Mouse (Mus musculus) C2C12 (cell line): Measurements from ENCODE around the gene Wnt5a. TPM values are rescaled to one million over a fixed set of nuclear protein-coding genes. Genes with fewer than 3 reads are reported as not detected.

Experiments used
- H3K27me3 ChIP-seq: one replicate; pipeline ENCODE4 v1.6.1; 2011; ENCODE audit not compliant: control insufficient read depth, insufficient read depth, insufficient read length
- H3K36me3 ChIP-seq: one replicate; pipeline ENCODE4 v1.6.1; 2011; ENCODE audit not compliant: control insufficient read depth, insufficient read depth
- H3K4me3 ChIP-seq: one replicate; pipeline ENCODE4 v1.5.1; 2011; ENCODE audit warnings: mild to moderate bottlenecking, control low read depth; ENCODE audit not compliant: poor library complexity, insufficient read depth, severe bottlenecking
- H3K79me2 ChIP-seq: one replicate; pipeline ENCODE4 v1.6.1; 2011; ENCODE audit not compliant: control insufficient read depth, insufficient read depth
- H3K79me3 ChIP-seq: one replicate; pipeline ENCODE4 v1.6.1; 2011; ENCODE audit warnings: low read depth, control low read depth
- H3ac ChIP-seq: one replicate; pipeline ENCODE3; 2011; ENCODE audit warnings: low read depth; ENCODE audit not compliant: control insufficient read depth, insufficient read length
- CEBPB ChIP-seq: IDR thresholded peaks from one replicate; pipeline ENCODE4 v1.6.1; 2011; ENCODE audit warnings: low read depth, mild to moderate bottlenecking, control low read depth, moderate library complexity
- CTCF ChIP-seq: IDR thresholded peaks from one replicate; pipeline ENCODE4 v1.5.1; 2011; ENCODE audit not compliant: control insufficient read depth, insufficient read depth, insufficient read length
- FOSL1 ChIP-seq: IDR thresholded peaks from one replicate; pipeline ENCODE4 v1.8.0; 2011; ENCODE audit warnings: mild to moderate bottlenecking, low read length; ENCODE audit not compliant: poor library complexity, insufficient read depth, severe bottlenecking
- MAX ChIP-seq: IDR thresholded peaks from one replicate; pipeline ENCODE4 v1.6.1; 2011; ENCODE audit warnings: mild to moderate bottlenecking, control low read depth
- MYOD1 ChIP-seq: IDR thresholded peaks from one replicate; pipeline ENCODE4 v1.6.1; 2011; ENCODE audit warnings: low read depth; ENCODE audit not compliant: control insufficient read depth, insufficient read length
- MYOG ChIP-seq: IDR thresholded peaks from one replicate; pipeline ENCODE4 v1.6.1; 2011; ENCODE audit not compliant: control insufficient read depth, insufficient read length; ENCODE audit errors: extremely low read depth
- USF1 ChIP-seq: IDR thresholded peaks from one replicate; pipeline ENCODE4 v1.6.1; 2011; ENCODE audit warnings: low read depth, mild to moderate bottlenecking, control low read depth, moderate library complexity
- polyA plus RNA-seq: library from polyadenylated mRNA; unstranded; fragments of >200 nt; fragmentation: generic; extraction: Trizol; gene quantifications from one replicate; pipeline ENCODE4 v1.2.1, GENCODE M21; 2012; ENCODE audit warnings: missing spikeins

Wnt5a gene
- polyA plus RNA-seq, 1 experiment, result 0.11 TPM

- no peak overlapping the region for H3ac ChIP-seq
- no peaks in the 10 kb centered on the region for H3K36me3 ChIP-seq
- H3K27me3 ChIP-seq, result no peaks in the 10 kb centered on the region
- TF ChIP-seq MYOD1 (no peak), USF1 (no peak), MAX (no peak), FOSL1 (no peak), CEBPB (no peak), CTCF (no peak), MYOG (no peak)
- H3K4me3 ChIP-seq, result no peak overlapping the region
- no peaks in the 10 kb centered on the region for H3K79me3 ChIP-seq
- H3K79me2 ChIP-seq, result no peaks in the 10 kb centered on the region
Observed at GRCm38 (mm10) chr14:28475012-28475411, 29.5 kb upstream of the Wnt5a start.

GRCm38 (mm10) chr14:28475421-28475820, 29.1 kb upstream of the Wnt5a start:
- Histone ChIP-seq H3K79me3 (no peaks in the 10 kb centered on the region), H3ac (no peak overlapping the region), H3K36me3 (no peaks in the 10 kb centered on the region), H3K79me2 (no peaks in the 10 kb centered on the region), H3K27me3 (no peaks in the 10 kb centered on the region), H3K4me3 (no peak overlapping the region)
- TF ChIP-seq CTCF (no peak), MYOD1 (no peak), FOSL1 (no peak), MAX (no peak), CEBPB (no peak), MYOG (no peak)

- TF ChIP-seq MYOG (no peak), CTCF (no peak), USF1 (no peak), MAX (no peak), CEBPB (no peak), MYOD1 (no peak), FOSL1 (no peak)
- Histone ChIP-seq H3K4me3 (no peak overlapping the region), H3ac (no peak overlapping the region), H3K79me3 (no peaks in the 10 kb centered on the region), H3K27me3 (no peaks in the 10 kb centered on the region), H3K36me3 (no peaks in the 10 kb centered on the region), H3K79me2 (no peaks in the 10 kb centered on the region)
Observed at GRCm38 (mm10) chr14:28476746-28477145, 27.8 kb upstream of the Wnt5a start.

GRCm38 (mm10) chr14:28480866-28481265, 23.7 kb upstream of the Wnt5a start:
- TF ChIP-seq CTCF, result no peak
- TF ChIP-seq MAX, result no peak
- TF ChIP-seq FOSL1, result no peak

GRCm38 (mm10) chr14:28493806-28494205, 10.7 kb upstream of the Wnt5a start:
- H3K4me3 ChIP-seq, result no peak overlapping the region
- H3K36me3 ChIP-seq, result no peaks in the 10 kb centered on the region
- no peaks in the 10 kb centered on the region for H3K79me2 ChIP-seq
- H3K27me3 ChIP-seq, result no peaks in the 10 kb centered on the region
- TF ChIP-seq CEBPB (no peak), MYOG (no peak), FOSL1 (no peak), USF1 (no peak), MAX (no peak), CTCF (no peak), MYOD1 (no peak)
- H3K79me3 ChIP-seq, result no peaks in the 10 kb centered on the region
- H3ac ChIP-seq, result no peak overlapping the region

More at GRCm38 (mm10) chr14:28480866-28481265, 23.7 kb upstream of the Wnt5a start:
- Histone ChIP-seq H3K4me3 (no peak overlapping the region), H3K36me3 (no peaks in the 10 kb centered on the region), H3K79me3 (no peaks in the 10 kb centered on the region), H3K79me2 (no peaks in the 10 kb centered on the region), H3ac (no peak overlapping the region), H3K27me3 (no peaks in the 10 kb centered on the region)

- Histone ChIP-seq H3K36me3 (no peaks in the 10 kb centered on the region), H3K79me3 (no peaks in the 10 kb centered on the region), H3K79me2 (no peaks in the 10 kb centered on the region), H3K4me3 (no peak overlapping the region), H3ac (no peak overlapping the region), H3K27me3 (no peaks in the 10 kb centered on the region)
- TF ChIP-seq FOSL1, result no peak
- no peak for TF ChIP-seq USF1
- no peak for TF ChIP-seq MYOD1
- TF ChIP-seq MAX, result no peak
- TF ChIP-seq MYOG, result no peak
- TF ChIP-seq CTCF, result no peak
- TF ChIP-seq CEBPB, result no peak
Observed at GRCm38 (mm10) chr14:28494273-28494672, 10.3 kb upstream of the Wnt5a start.
